Mouse (Mus musculus) CH12F3 (cell line): ENCODE data around the gene Fam57b.

Experiments used
- in situ Hi-C: fragments of 300-500 bp; cut with MboI; formaldehyde crosslinking; loops from 2 replicates; pipeline ENCODE4 v1.14.3; 2020; ENCODE audit warnings: low sequenced_read_pairs

Fam57b gene

GRCm38 (mm10) chr7:126862147-126862784 lies 64.8 kb downstream of the Fam57b start, which contains the start of gene Ino80e:
Ino80e (minus strand) TSS chr7:126862377.
- in situ Hi-C loops: no loop called here

DNA sequence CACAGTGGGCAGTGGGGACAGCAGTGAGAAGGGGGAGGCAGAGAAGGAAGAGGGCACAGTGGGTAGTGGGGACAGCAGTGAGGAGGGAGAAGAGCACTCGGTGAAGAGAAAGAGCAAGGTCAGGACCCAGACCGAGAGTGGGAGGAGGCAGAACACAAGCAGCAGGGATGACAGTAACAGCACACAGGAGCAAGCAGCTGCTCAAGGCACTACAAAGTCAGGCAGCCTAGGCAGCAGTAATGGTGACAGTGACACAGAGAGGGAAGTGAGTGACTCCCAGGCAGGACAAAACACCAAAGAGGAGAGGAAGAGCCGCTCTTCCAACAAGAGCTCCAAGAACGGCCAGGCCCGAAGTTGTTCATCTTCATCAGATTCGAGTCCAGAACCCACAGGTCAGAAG lies 66.3 kb downstream of the Fam57b start:
- in situ Hi-C loops: no loop called here

- in situ Hi-C loops: no loop called here
Observed at GRCm38 (mm10) chr7:126867534-126867933, 70.1 kb downstream of the Fam57b start.

- in situ Hi-C loops: no loop called here
Observed at GRCm38 (mm10) chr7:126868003-126868402, 70.5 kb downstream of the Fam57b start.

DNA sequence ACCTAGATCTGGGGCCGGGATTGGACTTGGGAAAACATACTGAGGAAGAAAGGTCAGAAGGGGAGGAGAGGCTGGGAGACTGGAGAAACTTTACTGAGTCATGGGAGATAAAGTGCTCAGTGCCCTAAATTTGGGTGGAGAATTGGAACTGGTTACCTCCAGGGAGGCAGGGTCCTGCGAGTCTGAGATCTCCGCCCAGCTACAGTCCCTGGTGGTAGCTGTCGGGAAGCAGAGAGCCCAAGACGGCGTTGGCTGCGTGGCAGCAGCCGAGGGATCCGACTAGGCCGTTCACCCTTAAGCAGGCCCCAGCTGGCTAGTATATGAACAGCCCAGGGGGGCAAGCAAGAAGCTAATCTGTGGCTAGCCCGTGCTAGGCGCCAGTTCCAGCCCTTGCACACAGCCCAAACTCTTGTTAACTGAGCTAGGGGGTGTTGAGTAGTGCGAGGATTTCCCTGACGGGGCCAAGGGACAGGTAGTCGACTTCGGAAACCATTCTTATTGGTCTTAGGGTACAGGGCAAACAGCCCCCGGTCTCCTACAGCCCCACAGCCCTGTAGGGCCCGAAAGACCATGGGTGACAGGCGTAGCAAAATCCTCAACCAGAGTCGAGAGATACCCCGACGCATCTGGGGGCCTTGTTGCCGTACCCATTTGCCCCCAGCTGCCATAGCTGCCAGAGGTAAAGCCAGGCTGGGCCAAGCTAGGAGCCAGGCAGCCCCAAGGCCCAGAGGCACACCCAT lies 72.5 kb downstream of the Fam57b start:
- in situ Hi-C loops: no loop called here

DNA sequence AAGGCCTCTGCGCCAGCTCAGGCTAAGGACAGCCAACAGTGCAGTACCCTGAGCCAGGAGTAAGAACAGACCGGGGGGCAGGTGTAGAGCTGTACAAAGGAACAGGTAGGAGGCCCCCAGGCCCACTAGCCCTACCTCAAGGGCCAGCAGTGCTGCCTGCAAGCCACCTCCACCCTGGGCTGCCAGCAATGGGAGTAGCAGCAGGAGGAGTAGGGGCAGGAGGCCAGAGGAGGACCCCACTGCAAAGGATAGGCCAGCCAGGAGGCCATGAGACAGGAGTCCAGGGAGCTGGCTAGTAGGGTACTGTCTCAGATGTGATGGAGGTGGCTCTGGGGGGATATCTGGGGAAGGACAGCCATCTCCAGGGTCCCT lies 73.0 kb downstream of the Fam57b start:
- in situ Hi-C loops: no loop called here

DNA sequence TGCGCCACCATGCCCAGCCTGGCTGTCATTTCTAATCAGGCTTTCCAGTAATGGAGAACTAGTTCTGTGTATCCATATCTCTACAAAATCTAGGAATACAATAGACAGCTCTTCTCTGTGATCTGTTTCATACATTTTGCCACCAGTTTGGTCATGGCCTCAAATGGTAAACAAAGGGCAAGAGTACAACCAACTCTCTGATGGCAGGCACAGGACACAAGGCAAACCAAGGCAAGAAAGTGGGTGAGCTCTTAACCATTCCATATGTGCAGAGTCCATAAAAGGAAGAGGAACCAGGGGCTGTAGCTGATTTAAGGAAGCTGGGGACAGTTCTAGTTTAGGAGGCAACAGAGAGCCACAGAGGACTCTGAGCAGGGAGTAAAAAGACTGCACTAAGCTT lies 79.8 kb downstream of the Fam57b start:
- in situ Hi-C loops: no loop called here
